Mouse (Mus musculus): ENCODE results near the gene Tectb. TPM values are rescaled to one million over a fixed set of nuclear protein-coding genes. Genes with fewer than 3 reads are reported as not detected.

Tectb gene
- total RNA-seq, 2 experiments from 2014 or later: not detected

DNA sequence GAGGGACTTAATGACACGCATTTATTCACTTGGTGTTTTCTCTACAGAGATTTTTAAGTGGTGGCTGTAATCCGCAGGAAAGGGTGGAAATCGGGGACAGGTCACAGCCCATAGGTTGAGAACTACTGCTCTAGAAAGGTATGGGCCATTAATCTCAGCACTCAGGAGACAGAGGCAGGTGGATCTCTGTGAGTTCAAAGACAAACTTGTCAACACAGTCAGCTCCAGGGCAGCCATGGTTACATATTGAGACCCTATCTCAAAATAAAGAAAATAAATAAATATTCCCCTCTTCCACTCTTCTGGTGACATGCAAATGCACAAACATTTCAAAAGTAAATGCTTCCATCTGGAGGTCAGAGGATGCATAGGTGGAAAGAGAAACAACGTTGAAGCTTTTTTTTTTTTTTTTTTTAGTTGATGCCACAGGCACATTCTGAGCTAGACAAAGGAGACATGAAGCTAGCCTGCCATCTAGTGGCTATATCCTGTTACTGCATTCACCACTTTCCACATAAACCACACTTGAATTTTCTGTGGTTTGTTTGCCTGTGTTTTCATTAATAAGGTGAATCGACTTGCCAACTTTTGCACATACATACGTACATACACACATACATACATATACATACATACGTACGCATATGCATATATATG, 26.1 kb downstream of the Tectb start:
- ATAC-seq (replicated peaks; ENCODE audit: low FRiP score, poor library complexity, severe bottlenecking): 0 out of 2 replicates have a peak, but pooled peaks have one; percentile 51

GRCm38 (mm10) chr19:55207205-55207604, 26.7 kb downstream of the Tectb start:
- ATAC-seq (replicated peaks; ENCODE audit: low FRiP score, poor library complexity, severe bottlenecking): peak; percentile 67

GRCm38 (mm10) chr19:55207746-55208538, 27.4 kb downstream of the Tectb start:
- no peak for ATAC-seq (replicated peaks; ENCODE audit: low FRiP score, poor library complexity, severe bottlenecking)

DNA sequence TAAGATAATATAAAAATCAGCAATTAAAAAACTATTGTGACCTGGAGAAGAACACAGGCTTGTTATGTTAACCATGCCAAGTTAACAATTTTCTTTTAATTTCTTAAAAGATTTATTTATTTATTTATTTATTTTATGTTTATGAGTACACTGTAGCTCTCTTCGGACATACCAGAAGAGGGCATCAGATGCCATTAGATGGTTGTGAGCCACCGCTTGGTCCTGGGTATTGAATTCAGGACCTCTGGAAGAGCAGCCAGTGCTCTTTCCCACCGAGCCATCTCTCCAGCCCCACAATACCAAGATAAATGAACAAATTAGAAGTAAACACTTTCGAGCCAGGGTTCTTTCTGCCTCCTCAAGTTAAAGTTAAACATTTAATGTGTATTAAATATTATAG, 28.1 kb downstream of the Tectb start:
- no peak for ATAC-seq (replicated peaks; ENCODE audit: low FRiP score, poor library complexity, severe bottlenecking)

DNA sequence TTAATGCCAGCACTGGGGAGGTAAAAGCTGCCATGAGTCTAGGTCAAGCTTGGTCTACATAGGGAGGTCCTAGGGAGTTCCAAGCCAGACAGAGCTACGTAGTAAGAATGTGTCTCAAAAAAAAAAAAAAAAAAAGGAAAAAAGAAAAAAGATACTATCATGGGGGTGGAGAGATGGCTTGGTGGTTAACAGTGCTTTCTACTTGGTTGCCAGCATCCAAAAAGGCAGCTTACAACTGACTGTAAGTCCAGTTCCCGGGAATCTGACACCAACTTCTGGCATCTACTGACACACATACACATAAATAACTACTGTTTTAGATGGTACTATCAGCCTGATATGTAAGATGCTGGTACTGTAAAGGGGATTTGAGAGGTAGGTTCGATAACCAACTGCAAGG, 28.6 kb downstream of the Tectb start:
- no peak for ATAC-seq (replicated peaks; ENCODE audit: low FRiP score, poor library complexity, severe bottlenecking)

GRCm38 (mm10) chr19:55211698-55212097, 31.2 kb downstream of the Tectb start:
- no peak for ATAC-seq (replicated peaks; ENCODE audit: low FRiP score, poor library complexity, severe bottlenecking)

DNA sequence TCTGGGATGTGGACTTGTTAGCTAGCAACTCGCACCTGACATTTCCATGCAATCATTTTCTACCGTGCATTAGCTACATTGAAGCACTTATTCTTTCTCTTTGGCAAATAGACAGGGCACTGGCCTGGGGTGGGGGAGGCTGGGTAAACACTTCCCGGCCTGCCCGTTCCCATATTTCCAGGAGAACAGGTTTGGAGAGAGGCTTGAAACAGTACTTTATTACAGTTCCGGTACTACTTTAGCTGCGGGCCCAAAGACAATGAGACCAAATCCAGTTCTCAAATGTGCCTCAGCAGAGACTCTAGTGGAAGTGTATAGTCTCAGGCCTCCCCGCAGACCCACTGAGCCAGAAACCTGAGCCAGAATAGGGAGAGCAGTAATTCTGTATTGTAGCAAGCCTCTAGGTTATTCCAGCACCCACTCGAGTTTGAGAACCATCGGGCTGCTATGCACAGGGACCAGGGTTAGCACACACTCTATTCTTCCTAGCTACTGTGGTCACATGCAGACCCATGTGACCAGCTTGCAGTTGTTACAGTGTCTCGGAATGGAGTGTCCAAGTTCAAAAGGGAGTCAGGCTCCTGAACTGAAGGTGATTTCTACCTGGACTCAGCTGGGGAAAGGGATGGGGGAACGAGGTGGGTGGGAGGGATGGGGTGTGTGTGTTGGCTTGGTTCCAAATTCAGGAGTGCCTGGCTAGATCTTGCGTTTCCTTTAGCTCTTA, 33.2 kb downstream of the Tectb start:
- ATAC-seq (replicated peaks; ENCODE audit: low FRiP score, poor library complexity, severe bottlenecking): no peak

GRCm38 (mm10) chr19:55216876-55217275, 36.3 kb downstream of the Tectb start:
- ATAC-seq (replicated peaks; ENCODE audit: low FRiP score, poor library complexity, severe bottlenecking): no peak

DNA sequence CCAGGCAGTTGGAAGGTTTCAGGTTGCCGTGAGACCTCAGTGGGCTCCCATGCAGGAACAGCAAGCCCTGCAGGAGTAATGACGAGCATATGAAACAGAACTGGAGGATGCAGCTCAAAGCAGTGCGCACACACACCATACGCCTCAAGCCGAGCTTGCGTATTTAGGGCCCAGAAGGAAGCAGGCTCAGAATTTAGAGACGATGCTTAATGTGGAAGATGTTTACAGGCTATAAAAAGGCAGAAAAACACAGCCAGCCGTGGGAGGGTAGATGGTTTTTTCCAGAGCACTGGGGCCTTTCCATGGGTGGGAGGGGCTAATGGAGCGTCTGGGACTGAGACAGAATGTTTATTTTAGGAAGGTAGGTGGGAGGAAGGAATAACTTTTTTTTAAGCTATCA, 36.8 kb downstream of the Tectb start:
- no peak for ATAC-seq (replicated peaks; ENCODE audit: low FRiP score, poor library complexity, severe bottlenecking)

DNA sequence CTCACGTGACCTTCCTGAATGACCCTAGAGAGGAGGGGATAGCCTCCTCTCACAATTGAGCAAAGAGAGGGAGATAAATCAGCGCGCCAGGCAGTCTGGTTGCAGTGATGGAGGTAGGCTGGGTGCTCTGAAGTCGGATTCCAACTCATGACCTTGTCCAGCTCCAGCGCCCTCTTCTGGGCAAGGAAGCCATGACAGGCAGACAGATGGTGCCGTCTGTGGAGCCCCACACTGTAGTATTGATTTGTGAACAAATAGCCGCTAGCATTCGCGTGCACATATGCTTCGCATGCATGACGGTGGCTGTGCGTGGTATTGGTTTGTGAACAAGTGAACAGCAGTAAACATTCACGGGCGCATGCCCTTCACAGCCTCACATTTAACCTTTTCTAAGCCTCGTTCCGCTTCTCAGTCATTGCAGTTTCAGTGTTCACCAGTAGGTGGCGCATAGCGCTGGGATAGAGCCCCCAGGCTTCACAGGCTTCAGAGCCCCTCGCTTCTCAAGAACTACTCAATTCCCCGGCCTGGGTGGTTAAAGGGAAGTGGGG, 37.7 kb downstream of the Tectb start:
- peak; percentile 79 for ATAC-seq (replicated peaks; ENCODE audit: low FRiP score, poor library complexity, severe bottlenecking)

GRCm38 (mm10) chr19:55218741-55219221, 38.2 kb downstream of the Tectb start:
- peak; percentile 87 for ATAC-seq (replicated peaks; ENCODE audit: low FRiP score, poor library complexity, severe bottlenecking)

DNA sequence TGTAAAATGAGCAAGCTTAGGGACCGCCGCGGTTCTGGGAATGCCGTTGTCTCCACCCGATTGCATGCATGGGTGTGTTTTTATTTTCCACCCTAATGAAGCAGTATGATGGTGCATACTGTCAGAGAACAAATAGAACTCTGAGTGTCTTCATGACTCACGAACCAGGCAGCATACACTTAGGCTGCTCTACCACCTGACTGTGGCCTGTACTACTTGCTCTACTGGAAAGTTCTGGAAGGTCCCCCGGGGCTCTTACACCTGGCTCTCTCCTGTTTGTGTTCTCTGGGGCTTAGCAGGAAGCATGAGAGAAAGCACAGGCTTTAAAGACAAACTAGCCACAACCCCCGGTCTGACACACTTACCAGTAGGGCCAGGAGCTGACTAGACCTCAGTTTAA, 38.8 kb downstream of the Tectb start:
- ATAC-seq (replicated peaks; ENCODE audit: low FRiP score, poor library complexity, severe bottlenecking): no peak

GRCm38 (mm10) chr19:55221208-55221607, 40.7 kb downstream of the Tectb start:
- ATAC-seq (replicated peaks; ENCODE audit: low FRiP score, poor library complexity, severe bottlenecking): no peak

DNA sequence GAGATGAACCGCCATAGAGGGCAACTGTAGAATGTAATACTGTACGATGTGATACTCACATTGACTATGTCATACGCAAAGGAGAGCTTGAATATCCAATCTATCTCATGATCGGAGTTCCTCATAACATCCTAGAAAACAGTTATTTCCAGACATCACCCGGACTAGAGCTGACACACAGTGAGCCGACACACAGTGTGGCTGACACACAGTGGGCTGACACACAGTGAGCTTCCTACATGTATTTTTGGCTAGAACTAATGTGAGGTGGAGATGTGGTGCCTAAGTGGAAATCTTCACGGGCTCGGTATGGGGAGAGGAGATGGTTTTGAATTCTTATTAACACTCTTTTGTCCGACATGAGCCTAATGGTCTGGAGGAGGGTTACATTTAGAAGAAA, 41.7 kb downstream of the Tectb start:
- ATAC-seq (replicated peaks; ENCODE audit: low FRiP score, poor library complexity, severe bottlenecking): no peak

DNA sequence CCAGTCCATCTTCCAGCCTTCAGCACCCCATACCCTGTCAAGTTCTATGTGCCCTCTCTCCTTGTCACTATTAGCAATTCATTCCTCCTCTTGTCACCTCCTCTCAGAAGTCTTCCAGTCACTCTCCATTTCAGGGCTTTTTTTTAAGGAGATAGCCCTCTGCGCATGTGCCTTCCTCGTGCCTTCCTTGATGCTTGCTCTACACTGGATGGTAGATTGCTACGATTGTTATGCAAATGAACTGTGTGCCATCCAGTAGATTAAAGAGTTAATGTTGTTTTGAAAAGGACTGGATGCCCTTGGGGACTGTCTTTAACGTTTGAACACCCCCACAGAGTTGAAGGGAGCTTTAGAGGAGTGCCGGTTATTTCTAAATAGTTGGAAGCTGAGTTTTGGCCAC, 46.1 kb downstream of the Tectb start:
- ATAC-seq (replicated peaks; ENCODE audit: low FRiP score, poor library complexity, severe bottlenecking): no peak

- no peak; the same call in 1 of the 2 replicates for ATAC-seq (replicated peaks; ENCODE audit: low FRiP score, poor library complexity, severe bottlenecking)
Measured at GRCm38 (mm10) chr19:55227135-55227534, 46.6 kb downstream of the Tectb start.

DNA sequence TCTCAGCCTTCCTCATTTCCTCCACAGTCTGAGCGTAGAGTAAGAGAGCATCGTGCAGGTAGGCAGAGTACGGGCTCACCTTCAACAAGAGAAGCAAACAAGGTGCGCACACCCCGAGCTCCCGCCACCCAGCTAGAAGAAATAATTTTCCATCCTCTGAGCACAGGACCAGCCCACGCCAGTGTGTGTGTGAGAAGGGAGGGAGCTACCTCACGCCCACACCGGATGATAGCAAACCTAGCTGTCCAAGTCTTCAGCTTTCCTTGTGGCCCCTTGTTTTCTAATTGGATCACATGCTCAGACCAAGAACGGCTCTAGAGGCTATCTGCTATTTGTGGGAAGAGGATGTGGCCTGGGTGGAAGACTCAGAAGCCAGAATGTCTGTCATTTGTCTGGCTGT, 50.5 kb downstream of the Tectb start:
- no peak for ATAC-seq (replicated peaks; ENCODE audit: low FRiP score, poor library complexity, severe bottlenecking)

DNA sequence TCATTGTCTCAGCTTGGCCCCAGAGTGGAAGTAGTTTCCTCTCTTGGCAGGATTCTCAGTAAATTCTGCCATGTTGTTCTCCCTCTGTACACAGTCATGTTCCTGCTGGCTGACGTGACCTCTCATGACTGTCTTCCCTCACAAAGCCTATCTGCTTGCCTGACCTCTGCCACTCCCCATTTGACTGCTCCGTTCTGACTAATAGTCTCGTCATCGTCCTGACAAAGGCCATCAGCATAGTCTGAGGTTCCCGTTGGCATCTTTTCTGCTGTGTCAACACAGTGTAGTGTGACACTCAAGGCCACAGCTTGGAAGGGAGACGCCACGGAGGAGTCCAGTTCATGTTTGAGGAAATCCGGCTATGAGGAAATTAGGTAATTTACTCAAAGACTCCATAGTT, 51.6 kb downstream of the Tectb start:
- ATAC-seq (replicated peaks; ENCODE audit: low FRiP score, poor library complexity, severe bottlenecking): no peak

- ATAC-seq (replicated peaks; ENCODE audit: low FRiP score, poor library complexity, severe bottlenecking): no peak
Measured at GRCm38 (mm10) chr19:55236026-55236425, 55.5 kb downstream of the Tectb start.

- no peak for ATAC-seq (replicated peaks; ENCODE audit: low FRiP score, poor library complexity, severe bottlenecking)
Measured at GRCm38 (mm10) chr19:55236564-55236963, 56.0 kb downstream of the Tectb start.

Measured in erythroid progenitor cell, adult 5-6 weeks (primary cell).